Mouse (Mus musculus): ENCODE measurements at regions not wholly inside any gene's neighbourhood (a gene's known extent, or its start where the extent isn't known, plus 50 kb on each side); places are given as distances from the start of the nearest gene placed in this dataset.

DNA sequence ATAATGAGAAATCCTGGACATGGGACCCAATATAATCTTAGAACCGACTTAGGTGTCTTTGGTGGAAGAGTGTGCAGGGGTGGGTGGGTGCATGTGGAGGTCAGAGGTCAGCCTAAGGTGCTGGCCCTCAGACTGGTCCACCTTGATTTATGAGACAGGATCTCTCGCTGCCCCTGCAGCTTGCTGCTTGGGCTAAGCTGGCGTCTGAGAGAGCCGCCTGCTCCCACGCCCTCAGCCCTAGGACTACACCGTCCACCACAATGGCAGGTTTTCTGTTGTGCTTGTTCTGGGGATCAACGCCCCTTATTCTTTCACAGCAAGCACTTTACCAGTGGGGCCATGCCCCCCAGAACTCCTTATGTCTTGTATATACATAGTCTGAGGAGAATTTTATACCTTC is 124.4 kb upstream of the Hs6st1 start:
- WGBS: 57% methylated on average over 7 of the region's 7 CpGs
- Histone ChIP-seq H3K4me1 (ENCODE audit: insufficient read depth) (peaks cover 5% of the 10 kb centered on the region; the same call in 1 of the 2 replicates), H3K4me3 (ENCODE audit: low read depth, low read length) (no peak overlapping the region), H3K9ac (no peak overlapping the region), H3K27me3 (ENCODE audit: insufficient read depth, low read length) (no peaks in the 10 kb centered on the region), H3K27ac (ENCODE audit: low read depth) (no peak overlapping the region), H3K4me2 (no peak overlapping the region), H3K9me3 (ENCODE audit: low read depth, low read length) (no peaks in the 10 kb centered on the region), H3K36me3 (ENCODE audit: insufficient read depth) (no peaks in the 10 kb centered on the region)
- TF ChIP-seq CTCF (IDR thresholded peaks at IDR 0.05; ENCODE audit: low read depth): no peak
- ATAC-seq (ENCODE audit: insufficient read depth) (no peak), DNase-seq (peak; percentile 18)

DNA sequence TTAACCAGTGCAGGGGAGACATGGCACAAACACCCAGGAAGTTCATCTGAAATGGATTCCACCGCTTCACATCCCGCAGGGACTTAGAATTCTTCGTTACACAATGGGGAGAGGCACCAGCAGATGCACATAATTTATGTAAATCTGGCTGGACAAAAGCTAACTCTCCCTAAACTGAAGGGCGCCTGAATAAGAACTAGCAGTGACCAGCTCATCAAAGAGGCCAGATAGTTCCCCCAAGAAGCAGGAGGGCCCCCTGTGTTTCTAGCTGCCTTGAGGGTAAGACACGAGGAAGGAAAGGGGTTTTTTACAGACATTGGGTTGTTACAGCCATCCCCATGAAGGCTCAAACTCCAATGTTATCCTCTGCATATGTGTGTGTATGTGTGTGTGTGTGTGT is 123.8 kb upstream of the Hs6st1 start:
- H3K4me1 ChIP-seq (ENCODE audit: insufficient read depth): peaks cover 5% of the 10 kb centered on the region; the same call in 1 of the 2 replicates
- no peak overlapping the region for H3K27ac ChIP-seq (ENCODE audit: low read depth)
- no peak overlapping the region for H3K9ac ChIP-seq
- no peak for TF ChIP-seq CTCF (IDR thresholded peaks at IDR 0.05; ENCODE audit: low read depth)
- H3K9me3 ChIP-seq (ENCODE audit: low read depth, low read length): no peaks in the 10 kb centered on the region
- H3K36me3 ChIP-seq (ENCODE audit: insufficient read depth): no peaks in the 10 kb centered on the region
- H3K4me2 ChIP-seq: no peak overlapping the region
- no peak overlapping the region for H3K4me3 ChIP-seq (ENCODE audit: low read depth, low read length)
- WGBS: 74% methylated on average over 5 of the region's 5 CpGs
- no peak for ATAC-seq (ENCODE audit: insufficient read depth)
- no peak for DNase-seq
- no peaks in the 10 kb centered on the region for H3K27me3 ChIP-seq (ENCODE audit: insufficient read depth, low read length)

DNA sequence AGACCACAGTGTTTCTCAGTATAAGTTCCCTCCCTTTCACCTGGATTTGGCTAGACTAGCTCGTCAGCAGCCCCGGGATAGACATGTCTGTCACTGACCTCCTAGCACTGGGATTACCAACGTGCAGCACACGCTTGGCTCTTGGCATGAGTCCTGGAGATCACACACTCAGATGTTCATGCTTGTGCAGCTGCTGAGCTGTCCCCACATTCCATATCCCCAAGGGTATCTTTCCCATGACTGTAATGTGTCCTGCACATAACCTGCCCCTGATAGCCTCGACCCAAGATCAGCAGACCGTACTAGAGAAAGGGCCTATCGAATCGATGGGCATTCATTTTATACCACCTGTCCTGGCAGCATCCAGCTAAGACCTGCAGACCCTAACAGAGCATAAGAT is 123.4 kb upstream of the Hs6st1 start:
- DNase-seq (no peak), ATAC-seq (ENCODE audit: insufficient read depth) (no peak)
- H3K4me1 ChIP-seq (ENCODE audit: insufficient read depth): peaks cover 5% of the 10 kb centered on the region; the same call in 1 of the 2 replicates
- no peak overlapping the region for H3K4me3 ChIP-seq (ENCODE audit: low read depth, low read length)
- H3K27me3 ChIP-seq (ENCODE audit: insufficient read depth, low read length): no peaks in the 10 kb centered on the region
- H3K36me3 ChIP-seq (ENCODE audit: insufficient read depth): no peaks in the 10 kb centered on the region
- no peak for TF ChIP-seq CTCF (IDR thresholded peaks at IDR 0.05; ENCODE audit: low read depth)
- H3K9me3 ChIP-seq (ENCODE audit: low read depth, low read length): no peaks in the 10 kb centered on the region
- no peak overlapping the region for H3K27ac ChIP-seq (ENCODE audit: low read depth)
- H3K9ac ChIP-seq: no peak overlapping the region
- H3K4me2 ChIP-seq: no peak overlapping the region
- 74% methylated on average over 8 of the region's 8 CpGs for WGBS

DNA sequence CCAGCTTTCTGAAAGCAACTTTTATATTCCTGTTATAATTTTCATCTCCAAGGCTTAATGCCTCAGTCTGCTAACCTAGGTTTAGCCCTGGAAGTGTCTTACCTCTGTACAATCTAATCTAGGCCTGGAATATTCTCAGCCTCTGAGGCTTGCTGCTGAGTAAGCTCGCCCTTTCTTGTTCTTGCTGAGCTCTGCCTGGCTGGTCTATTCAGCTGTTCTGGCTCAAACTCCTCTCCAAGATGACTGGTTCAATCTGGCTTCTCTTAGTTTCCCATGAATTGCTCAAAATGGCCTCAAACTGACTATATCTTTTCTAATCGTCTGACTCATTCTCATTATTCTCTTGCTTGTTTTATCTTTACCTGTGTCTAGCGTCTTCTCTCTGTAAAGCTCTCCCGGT is 122.6 kb upstream of the Hs6st1 start:
- no peak overlapping the region for H3K27ac ChIP-seq (ENCODE audit: low read depth)
- WGBS: 75% methylated on average over 4 of the region's 4 CpGs
- no peak for TF ChIP-seq CTCF (IDR thresholded peaks at IDR 0.05; ENCODE audit: low read depth)

DNA sequence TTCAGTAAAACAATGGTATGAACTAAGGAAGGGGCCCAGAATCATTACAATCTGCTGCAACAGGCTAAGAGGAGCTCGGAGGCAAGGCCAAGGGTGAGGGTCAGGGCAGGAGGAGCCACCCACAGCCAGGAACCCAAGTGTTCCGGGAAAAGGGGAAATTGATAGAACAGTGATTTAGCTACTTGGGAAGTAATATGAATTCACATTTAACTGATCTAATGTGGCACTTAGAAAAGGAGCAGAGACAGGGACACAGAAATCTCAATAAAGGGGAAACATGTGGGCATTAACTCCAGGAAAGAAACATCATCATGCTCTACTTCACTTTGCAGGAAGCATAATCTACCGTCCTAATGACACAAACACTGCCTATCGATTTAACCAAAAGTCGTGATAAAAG is 120.1 kb upstream of the Hs6st1 start:
- no peak overlapping the region for H3K4me3 ChIP-seq (ENCODE audit: low read depth, low read length)
- no peaks in the 10 kb centered on the region for H3K4me1 ChIP-seq (ENCODE audit: insufficient read depth)
- H3K27me3 ChIP-seq (ENCODE audit: insufficient read depth, low read length): no peaks in the 10 kb centered on the region
- no peak for TF ChIP-seq CTCF (IDR thresholded peaks at IDR 0.05; ENCODE audit: low read depth)
- no peak overlapping the region for H3K9ac ChIP-seq
- ATAC-seq (ENCODE audit: insufficient read depth) (no peak), DNase-seq (no peak)
- WGBS: 50% methylated on average over 5 of the region's 5 CpGs
- no peak overlapping the region for H3K4me2 ChIP-seq
- no peaks in the 10 kb centered on the region for H3K36me3 ChIP-seq (ENCODE audit: insufficient read depth)
- no peak overlapping the region for H3K27ac ChIP-seq (ENCODE audit: low read depth)
- no peaks in the 10 kb centered on the region for H3K9me3 ChIP-seq (ENCODE audit: low read depth, low read length)

More for the DNA sequence above, 122.6 kb upstream of the Hs6st1 start:
- DNase-seq (no peak), ATAC-seq (ENCODE audit: insufficient read depth) (no peak)
- H3K36me3 ChIP-seq (ENCODE audit: insufficient read depth): no peaks in the 10 kb centered on the region
- H3K9ac ChIP-seq: no peak overlapping the region
- peaks cover 5% of the 10 kb centered on the region; the same call in 1 of the 2 replicates for H3K4me1 ChIP-seq (ENCODE audit: insufficient read depth)
- H3K27me3 ChIP-seq (ENCODE audit: insufficient read depth, low read length): no peaks in the 10 kb centered on the region
- H3K4me3 ChIP-seq (ENCODE audit: low read depth, low read length): no peak overlapping the region
- no peak overlapping the region for H3K4me2 ChIP-seq
- no peaks in the 10 kb centered on the region for H3K9me3 ChIP-seq (ENCODE audit: low read depth, low read length)

DNA sequence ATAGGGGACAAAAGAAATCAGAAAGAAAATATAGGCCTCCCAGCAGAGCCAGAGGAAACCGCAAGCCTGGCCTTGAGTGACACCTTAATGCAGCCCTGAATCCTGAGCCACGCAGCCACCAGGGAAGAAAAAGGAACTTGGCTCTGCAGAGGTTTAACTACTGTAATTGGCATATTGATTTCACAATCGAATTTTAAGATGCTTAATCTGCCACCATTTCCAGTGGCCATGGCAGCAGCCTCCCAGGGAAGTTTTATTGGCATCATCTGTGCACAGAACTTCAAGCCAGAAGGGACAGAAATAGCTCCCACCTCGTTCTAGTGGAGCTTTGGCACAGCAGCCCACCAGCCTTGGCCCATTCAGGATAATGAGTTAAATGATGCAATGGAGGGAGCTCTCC is 117.1 kb upstream of the Hs6st1 start:
- Histone ChIP-seq H3K27me3 (ENCODE audit: insufficient read depth, low read length) (no peaks in the 10 kb centered on the region), H3K9me3 (ENCODE audit: low read depth, low read length) (no peaks in the 10 kb centered on the region), H3K36me3 (ENCODE audit: insufficient read depth) (no peaks in the 10 kb centered on the region), H3K4me2 (no peak overlapping the region), H3K27ac (ENCODE audit: low read depth) (no peak overlapping the region), H3K9ac (no peak overlapping the region), H3K4me3 (ENCODE audit: low read depth, low read length) (no peak overlapping the region), H3K4me1 (ENCODE audit: insufficient read depth) (no peaks in the 10 kb centered on the region)
- TF ChIP-seq CTCF (IDR thresholded peaks at IDR 0.05; ENCODE audit: low read depth): no peak
- DNase-seq: no peak
- 74% methylated on average over 4 of the region's 4 CpGs for WGBS
- ATAC-seq (ENCODE audit: insufficient read depth): no peak

DNA sequence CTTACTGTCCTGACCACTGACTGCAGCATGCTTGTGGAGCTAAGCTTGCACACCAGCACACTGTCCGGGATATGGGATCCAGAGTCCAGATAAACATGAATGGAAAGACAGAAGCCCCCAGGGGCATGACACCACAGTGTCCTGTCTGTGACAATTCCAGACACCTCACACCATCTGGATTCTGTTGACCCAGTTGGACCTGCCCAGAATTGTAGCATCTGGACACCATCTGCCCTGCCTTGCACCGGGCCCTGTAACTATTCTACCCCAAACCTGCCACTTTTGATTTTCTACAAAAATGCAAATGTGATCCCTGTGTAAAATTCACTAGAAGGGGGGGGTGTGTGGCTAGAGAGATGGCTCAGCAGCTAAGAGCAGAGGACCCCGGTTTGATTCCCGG is 114.5 kb upstream of the Hs6st1 start:
- Histone ChIP-seq H3K27me3 (ENCODE audit: insufficient read depth, low read length) (no peaks in the 10 kb centered on the region), H3K9ac (no peak overlapping the region), H3K9me3 (ENCODE audit: low read depth, low read length) (no peaks in the 10 kb centered on the region), H3K27ac (ENCODE audit: low read depth) (no peak overlapping the region), H3K4me3 (ENCODE audit: low read depth, low read length) (no peak overlapping the region), H3K4me1 (ENCODE audit: insufficient read depth) (no peaks in the 10 kb centered on the region), H3K4me2 (no peak overlapping the region), H3K36me3 (ENCODE audit: insufficient read depth) (no peaks in the 10 kb centered on the region)
- TF ChIP-seq CTCF (IDR thresholded peaks at IDR 0.05; ENCODE audit: low read depth): no peak
- DNase-seq (no peak), ATAC-seq (ENCODE audit: insufficient read depth) (no peak)
- 72% methylated on average over 4 of the region's 4 CpGs for WGBS

All from lung, embryonic 14.5 days (tissue).